34 mouse cellular contexts compared by ENCODE assay signal in genomic region chr4:104798951-104799350, GRCm38 (mm10). TPM values are rescaled to one million over a fixed set of nuclear protein-coding genes. Genes with fewer than 3 reads are reported as not detected.
A peak's percentile ranks its signal among the peaks of the same experiment; 100 is the strongest.
DNase-seq lines count a peak whose midpoint lies in the region; ATAC-seq and TF ChIP-seq lines count a peak whose summit lies in the region.
"Had no signal": no experiment of that assay in that cellular context is flagged by ENCODE, and none has a peak within 500 bp of the region (broad histone marks: within the 10 kb centered on the region; RNA-seq: fewer than 3 reads in every experiment).

No protein-coding gene starts in this region.

- no peaks in the 10 kb centered on the region for H3K36me3 ChIP-seq in forebrain, embryonic 11.5 days (ENCODE audit: control insufficient read depth, insufficient read depth, low read length)
- H3K36me3 ChIP-seq in forebrain, embryonic 13.5 days (ENCODE audit: poor library complexity, severe bottlenecking): no peaks in the 10 kb centered on the region
- H3K36me3 ChIP-seq in testis, adult 2 months (ENCODE audit: control insufficient read depth, insufficient read depth, low read length): no peaks in the 10 kb centered on the region
- H3K36me3 ChIP-seq: embryonic facial prominence, embryonic 15.5 days; G1E; heart, embryonic 13.5 days; hindbrain, embryonic 12.5 days had no signal

- no peak for ATAC-seq in forebrain, embryonic 11.5 days (replicated peaks; ENCODE audit: low FRiP score)
- no peak for ATAC-seq in forebrain, embryonic 13.5 days
- ATAC-seq: CD4-positive, CD25-positive, alpha-beta regulatory T cell, adult 4 months; forebrain, embryonic 16.5 days; hindbrain, postnatal 0 days; intestine, embryonic 16.5 days had no signal

- TF ChIP-seq POLR2A in testis, adult 2 months (IDR thresholded peaks at IDR 0.05; ENCODE audit: control insufficient read depth, low read depth, low read length): 0 out of 2 replicates have a peak, but pooled peaks have one; percentile 30
- no peak for TF ChIP-seq POLR2A in brain, embryonic 14.5 days (IDR thresholded peaks at IDR 0.05; ENCODE audit: borderline replicate concordance, extremely low read depth, insufficient read depth, insufficient read length, poor library complexity, severe bottlenecking)

- no peaks in the 10 kb centered on the region for H3K27me3 ChIP-seq in forebrain, embryonic 11.5 days (ENCODE audit: control insufficient read depth, insufficient read depth, low read length)
- H3K27me3 ChIP-seq in forebrain, embryonic 13.5 days: no peaks in the 10 kb centered on the region
- H3K27me3 ChIP-seq in testis, adult 2 months (ENCODE audit: control insufficient read depth, insufficient read depth, low read length): no peaks in the 10 kb centered on the region
- H3K27me3 ChIP-seq: embryonic facial prominence, embryonic 15.5 days; heart, embryonic 13.5 days; hindbrain, embryonic 12.5 days had no signal

- H3K4me3 ChIP-seq in forebrain, embryonic 11.5 days (ENCODE audit: low read depth, low read length): no peak overlapping the region
- H3K4me3 ChIP-seq in forebrain, embryonic 13.5 days: no peak overlapping the region
- H3K4me3 ChIP-seq in testis, adult 2 months (ENCODE audit: control insufficient read depth, low read depth, low read length): peak overlapping the region; percentile 79
- H3K4me3 ChIP-seq: embryonic facial prominence, embryonic 15.5 days; heart, adult 2 months; heart, embryonic 13.5 days; hindbrain, embryonic 12.5 days had no signal

- no peak overlapping the region for H3K9ac ChIP-seq in forebrain, embryonic 11.5 days (ENCODE audit: low read length)
- no peak overlapping the region for H3K9ac ChIP-seq in forebrain, embryonic 13.5 days
- H3K9ac ChIP-seq: embryonic facial prominence, embryonic 15.5 days; heart, embryonic 13.5 days; hindbrain, embryonic 12.5 days; liver, embryonic 14.5 days had no signal

- H3K4me1 ChIP-seq in forebrain, embryonic 11.5 days (replicated peaks; ENCODE audit: control insufficient read depth, insufficient read depth, low read length): no peaks in the 10 kb centered on the region
- peaks cover 6% of the 10 kb centered on the region for H3K4me1 ChIP-seq in forebrain, embryonic 13.5 days
- peaks cover 11% of the 10 kb centered on the region for H3K4me1 ChIP-seq in testis, adult 2 months (ENCODE audit: control insufficient read depth, insufficient read depth, low read length)
- H3K4me1 ChIP-seq: embryonic facial prominence, embryonic 15.5 days; heart, embryonic 13.5 days had no signal

- peak; percentile 36 for DNase-seq in forebrain, embryonic 11.5 days (ENCODE audit: low spot score)
- DNase-seq in testis, postnatal 10 days (ENCODE audit: low spot score): no peak
- peak; percentile 34 for DNase-seq in brain, embryonic 14.5 days (ENCODE audit: low read depth)
- DNase-seq in frontal cortex, postnatal 36 days (ENCODE audit: low spot score in 2 of 2): no peak
- DNase-seq in right cerebral cortex, adult 18-20 months: no peak
- DNase-seq: adrenal gland, postnatal 25 days; cerebellum, adult 18-20 months; cerebellum, postnatal 14 days; heart, adult 2 months; heart, postnatal 10 days; kidney, adult 8-10 months; kidney, postnatal 4 days; liver; lung, adult 2 months; lung, postnatal 10 days; midbrain, embryonic 14.5 days; thymus, postnatal 14 days had no signal

- WGBS in forebrain, embryonic 11.5 days: 82% methylated on average over 9 of the region's 9 CpGs
- WGBS in forebrain, embryonic 13.5 days: 83% methylated on average over 9 of the region's 9 CpGs

- H3K27ac ChIP-seq in forebrain, embryonic 11.5 days (ENCODE audit: low read depth, low read length): no peak overlapping the region
- H3K27ac ChIP-seq in forebrain, embryonic 13.5 days: no peak overlapping the region
- H3K27ac ChIP-seq in testis, adult 2 months (ENCODE audit: control insufficient read depth, insufficient read depth, low read depth, low read length): 0 out of 2 replicates have a peak overlapping the region, but pooled peaks have one; percentile 17
- H3K27ac ChIP-seq: embryonic facial prominence, embryonic 15.5 days; heart, adult 2 months; heart, embryonic 13.5 days; hindbrain, embryonic 12.5 days; hindbrain, postnatal 0 days; kidney, postnatal 0 days; liver, embryonic 14.5 days; macrophage had no signal

- H3K9me3 ChIP-seq in forebrain, embryonic 11.5 days (ENCODE audit: control insufficient read depth, low read length): no peaks in the 10 kb centered on the region
- H3K9me3 ChIP-seq in forebrain, embryonic 13.5 days (replicated peaks): no peaks in the 10 kb centered on the region
- H3K9me3 ChIP-seq: embryonic facial prominence, embryonic 15.5 days; heart, embryonic 13.5 days; hindbrain, embryonic 12.5 days had no signal

- H3K4me2 ChIP-seq in forebrain, embryonic 11.5 days (ENCODE audit: low read depth, low read length, severe bottlenecking): no peak overlapping the region
- H3K4me2 ChIP-seq in forebrain, embryonic 13.5 days: no peak overlapping the region
- H3K4me2 ChIP-seq: embryonic facial prominence, embryonic 15.5 days; heart, embryonic 13.5 days; hindbrain, embryonic 12.5 days had no signal

- TF ChIP-seq CTCF in testis, adult 2 months (IDR thresholded peaks at IDR 0.05; ENCODE audit: control insufficient read depth, insufficient read depth, insufficient replicate concordance, low read depth, low read length): no peak
- no peak for TF ChIP-seq CTCF in brain, embryonic 14.5 days (IDR thresholded peaks at IDR 0.05; ENCODE audit: borderline replicate concordance, extremely low read depth, insufficient read depth, insufficient read length)

RNA-seq across cellular contexts. Expression of gene C8b, which starts 32.8 kb away (rescaled TPM):
- polyA plus RNA-seq in forebrain, embryonic 11.5 days (2014; fragmentation: Nextera tagmentation; extraction: Ambion mirVana): not detected in 2 replicates
- 0.25 TPM in 1 of 2 replicates, not detected in the other for polyA plus RNA-seq in forebrain, embryonic 13.5 days (2015; fragmentation: Nextera tagmentation; extraction: Ambion mirVana)
- polyA plus RNA-seq in testis, adult 2 months (2012; rRNA removed): 23.3 and 25.4 TPM in 2 replicates
- 0.19 TPM in 2 replicates for polyA plus RNA-seq in brain, embryonic 14.5 days (2012; rRNA removed)
- polyA plus RNA-seq: CD4-positive, CD25-positive, alpha-beta regulatory T cell, adult 4 months; G1E; heart, adult 2 months; hindbrain, embryonic 12.5 days; kidney, postnatal 0 days; limb, embryonic 11.5 days; lung, adult 2 months; macrophage; midbrain, embryonic 14.5 days; urinary bladder, adult 2 months had no signal

RNA-seq across cellular contexts. Expression of gene Gm17662, which starts 58.2 kb away (rescaled TPM):
- polyA plus RNA-seq in forebrain, embryonic 11.5 days (2014; fragmentation: Nextera tagmentation; extraction: Ambion mirVana): not detected in 2 replicates
- polyA plus RNA-seq in forebrain, embryonic 13.5 days (2015; fragmentation: Nextera tagmentation; extraction: Ambion mirVana): not detected in 2 replicates
- polyA plus RNA-seq in testis, adult 2 months (2012; rRNA removed): not detected in 2 replicates
- not detected in 2 replicates for polyA plus RNA-seq in brain, embryonic 14.5 days (2012; rRNA removed)
- polyA plus RNA-seq: CD4-positive, CD25-positive, alpha-beta regulatory T cell, adult 4 months; cortical plate, adult 2 months; embryonic facial prominence, embryonic 15.5 days; forebrain, embryonic 16.5 days; G1E; heart, adult 2 months; heart, embryonic 13.5 days; hindbrain, embryonic 12.5 days; hindbrain, postnatal 0 days; intestine, embryonic 16.5 days; kidney, postnatal 0 days; limb, embryonic 11.5 days; liver, embryonic 14.5 days; lung, adult 2 months; macrophage; midbrain, embryonic 14.5 days; neural tube, embryonic 11.5 days; urinary bladder, adult 2 months had no signal

Comparison
In these comparisons a context has a peak if more than half of its experiments do, and no peak if none do; other contexts are left out.
1. DNase-seq: peak in forebrain, embryonic 11.5 days (single experiment) and brain, embryonic 14.5 days (single experiment); none in testis, postnatal 10 days (single experiment), frontal cortex, postnatal 36 days (0 of 2) and right cerebral cortex, adult 18-20 months (single experiment).
2. RNA of gene C8b, which starts 32.8 kb away (polyA plus RNA-seq): 23.3 to 25.4 TPM in testis, adult 2 months; 0.19 TPM in brain, embryonic 14.5 days, 0.25 TPM in forebrain, embryonic 13.5 days and not detected in forebrain, embryonic 11.5 days; every median in the first group is over 10 times any median in the second.